Mouse (Mus musculus): ENCODE measurements at regions not wholly inside any gene's neighbourhood (a gene's known extent, or its start where the extent isn't known, plus 50 kb on each side); places are given as distances from the start of the nearest gene placed in this dataset.

DNA sequence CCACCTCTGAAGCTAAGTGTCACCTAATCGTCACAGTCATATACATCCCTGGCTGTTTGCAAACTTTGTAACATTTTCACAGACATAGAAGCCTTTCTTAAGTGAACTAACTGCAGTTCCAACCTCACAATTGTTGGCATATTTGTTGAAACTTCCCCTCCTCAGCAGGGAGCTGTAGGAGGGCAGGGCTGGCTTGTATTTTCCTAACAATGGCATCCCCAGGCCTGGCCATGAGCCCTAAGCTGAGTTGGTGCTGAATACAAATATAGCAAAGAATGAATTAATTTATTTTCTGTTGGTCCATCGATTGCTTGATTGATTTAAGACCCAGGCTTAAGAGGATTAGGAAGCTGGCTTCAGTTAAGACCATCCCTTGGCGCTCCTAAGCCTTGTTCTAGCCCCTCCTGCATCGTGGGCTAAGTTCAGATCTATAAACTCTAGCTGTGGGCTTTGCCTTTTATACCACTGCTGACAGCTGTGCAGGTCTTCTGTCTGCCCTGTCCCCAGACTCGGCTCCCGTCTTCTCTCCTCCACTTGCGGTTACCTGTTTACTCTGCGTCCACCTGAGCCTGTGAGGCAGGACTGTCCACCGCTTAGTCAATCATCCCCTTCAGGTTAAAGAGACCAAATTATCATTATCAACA is 269.8 kb downstream of the Hlx start:
- no peak for DNase-seq (ENCODE audit: low read depth)

DNA sequence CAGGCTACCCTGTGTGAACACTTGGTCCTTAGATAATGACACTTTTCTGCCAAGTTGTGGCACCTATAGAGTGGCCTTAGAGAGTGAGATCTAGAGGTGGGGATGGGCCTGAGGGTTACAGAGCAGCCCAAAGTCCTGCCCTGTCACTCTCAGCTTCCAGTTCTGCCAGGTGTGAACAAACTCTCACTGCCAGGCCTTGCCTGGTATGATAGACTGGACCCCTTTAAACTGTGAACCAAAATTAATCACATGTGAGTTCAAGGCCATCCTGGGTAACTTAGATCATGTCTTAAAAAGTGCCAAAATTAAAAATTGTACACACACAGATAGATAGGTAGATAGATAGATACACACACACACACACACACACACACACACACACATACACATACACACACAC is 271.0 kb downstream of the Hlx start:
- no peak for DNase-seq (ENCODE audit: low read depth)

DNA sequence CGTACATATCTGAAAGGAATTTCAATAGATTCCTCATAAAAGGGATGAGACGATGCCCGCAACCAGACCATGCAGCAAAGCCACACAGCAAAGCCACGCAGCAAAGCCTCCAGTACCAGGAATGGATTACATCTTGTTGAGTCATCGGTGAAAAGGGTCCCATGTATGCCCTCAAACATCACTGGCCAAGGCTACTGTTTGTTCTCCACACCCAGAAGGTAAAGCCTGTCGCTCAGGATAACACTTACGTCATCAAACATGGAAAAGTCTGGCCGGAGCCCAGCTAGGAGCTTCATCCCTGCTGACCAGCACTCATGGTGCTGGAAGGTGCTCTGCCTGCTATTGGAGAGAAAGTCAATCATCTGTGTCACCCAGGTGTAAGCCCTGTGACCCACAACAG is 275.7 kb downstream of the Hlx start:
- DNase-seq (ENCODE audit: low read depth): no peak

DNA sequence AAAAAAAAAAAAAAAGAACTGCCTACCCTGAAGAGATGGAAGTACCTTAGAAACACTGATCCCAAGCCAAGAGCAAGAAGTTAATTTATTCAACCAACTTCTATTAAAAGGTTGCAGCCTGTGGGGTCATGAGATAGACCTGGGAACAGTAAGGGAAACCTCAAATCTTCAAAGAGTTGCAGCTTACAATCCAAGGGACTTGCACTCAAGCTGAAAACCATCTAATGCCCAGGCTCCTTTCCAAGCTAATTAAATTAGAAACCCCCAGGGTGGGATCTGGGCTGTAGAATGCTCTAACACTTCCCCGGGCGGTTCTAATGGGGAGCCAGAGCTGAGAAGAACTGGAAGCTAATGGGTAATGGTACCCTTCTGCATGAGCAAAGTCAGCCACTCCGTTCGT is 278.0 kb downstream of the Hlx start:
- no peak for DNase-seq (ENCODE audit: low read depth)

DNA sequence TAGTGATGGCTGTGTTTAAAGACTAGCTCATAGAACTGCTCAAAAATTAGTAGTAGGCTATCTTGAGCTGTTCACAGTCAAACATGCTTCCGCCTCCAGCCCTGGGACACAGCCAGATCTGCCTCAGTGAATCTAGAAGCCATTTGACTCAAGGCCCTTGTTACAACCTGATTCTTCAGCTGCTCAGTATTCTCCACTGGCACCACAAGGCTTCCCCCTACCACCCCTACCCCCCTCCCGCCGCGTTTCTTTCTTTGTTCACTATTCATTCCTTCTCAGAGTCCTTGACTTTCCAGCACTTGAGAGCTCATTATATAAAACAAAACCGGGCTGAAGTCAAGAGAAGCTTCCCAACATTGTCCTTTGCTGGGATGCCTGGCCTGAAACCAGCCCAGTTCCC is 278.7 kb downstream of the Hlx start:
- no peak for DNase-seq (ENCODE audit: low read depth)

DNA sequence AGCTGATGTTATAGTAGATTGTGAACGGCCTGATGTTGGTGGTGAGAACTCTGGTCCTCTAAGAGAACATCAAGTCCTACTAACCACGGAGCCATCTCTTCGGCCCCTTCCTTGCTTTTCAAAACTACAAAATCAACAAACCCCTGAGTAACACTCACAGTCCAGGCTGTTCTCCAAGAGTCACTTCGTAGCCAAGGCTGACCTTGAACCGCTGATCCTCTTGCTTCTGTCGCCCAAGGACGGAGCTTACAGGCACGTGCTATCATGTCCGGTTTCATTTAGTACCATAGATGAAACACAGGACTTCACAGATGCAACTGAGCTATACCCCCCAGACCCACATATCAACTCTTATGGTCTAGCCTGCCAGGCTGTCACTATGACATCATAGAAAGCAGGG is 279.4 kb downstream of the Hlx start:
- no peak for DNase-seq (ENCODE audit: low read depth)

DNA sequence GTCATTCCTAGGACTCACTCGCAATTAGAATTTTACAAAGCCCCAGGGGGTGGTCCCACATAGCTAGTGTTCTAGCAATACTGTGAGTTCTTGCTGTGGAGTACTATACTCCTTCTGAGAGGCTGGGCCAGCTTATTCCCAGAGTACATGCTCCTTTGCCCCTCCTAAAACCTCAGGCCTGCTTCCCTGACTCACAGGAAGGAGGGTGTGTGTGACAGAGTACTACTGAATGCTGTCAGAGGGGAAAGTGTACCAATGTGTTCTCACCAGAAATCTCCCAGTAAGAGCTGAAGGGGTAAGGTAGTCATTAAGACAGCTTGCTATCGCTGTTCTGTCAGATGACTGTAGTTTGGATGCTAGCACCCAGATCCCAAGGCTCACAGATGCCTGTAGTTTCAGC is 280.7 kb downstream of the Hlx start:
- peak; percentile 67 for DNase-seq (ENCODE audit: low read depth)

DNA sequence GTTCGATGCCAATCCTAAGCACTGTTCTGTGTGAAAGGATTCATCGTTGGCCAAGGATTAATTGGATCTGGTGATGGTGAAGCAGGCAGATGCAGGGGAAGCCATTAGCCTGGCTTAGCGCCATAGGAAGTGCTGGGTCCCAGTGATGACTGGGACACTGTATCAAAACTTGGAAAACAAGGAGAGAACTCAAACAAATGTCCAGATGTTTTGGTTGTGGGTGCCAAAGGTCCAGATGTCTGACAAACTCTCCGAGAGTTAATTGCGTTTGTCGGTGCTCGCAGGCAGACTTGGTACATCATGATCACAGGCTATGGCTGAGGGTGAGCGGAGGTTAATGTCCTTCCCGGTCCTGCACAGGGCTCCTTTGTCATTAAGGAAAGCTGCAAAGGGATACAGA is 283.4 kb downstream of the Hlx start:
- DNase-seq (ENCODE audit: low read depth): no peak

DNA sequence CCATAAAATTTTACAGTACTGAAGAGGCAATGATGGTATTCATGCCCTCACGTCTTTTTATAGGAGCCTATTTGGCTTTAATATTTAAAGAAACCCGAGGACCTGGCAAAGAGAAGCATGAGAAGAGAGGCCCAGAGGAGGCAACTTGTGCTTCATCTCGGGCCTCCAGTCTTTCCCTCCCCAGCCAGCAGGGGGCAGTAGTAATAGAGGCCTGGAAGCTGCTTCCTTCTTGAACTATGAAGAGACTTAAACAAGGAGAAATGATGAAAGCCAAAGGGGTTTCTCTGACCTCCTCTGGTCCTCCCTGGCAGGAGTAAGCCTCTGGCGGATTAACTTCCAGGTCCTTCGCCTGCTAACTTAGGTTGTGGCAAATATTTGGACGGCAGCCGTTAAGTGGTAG is 284.5 kb downstream of the Hlx start:
- DNase-seq (ENCODE audit: low read depth): peak; percentile 80

DNA sequence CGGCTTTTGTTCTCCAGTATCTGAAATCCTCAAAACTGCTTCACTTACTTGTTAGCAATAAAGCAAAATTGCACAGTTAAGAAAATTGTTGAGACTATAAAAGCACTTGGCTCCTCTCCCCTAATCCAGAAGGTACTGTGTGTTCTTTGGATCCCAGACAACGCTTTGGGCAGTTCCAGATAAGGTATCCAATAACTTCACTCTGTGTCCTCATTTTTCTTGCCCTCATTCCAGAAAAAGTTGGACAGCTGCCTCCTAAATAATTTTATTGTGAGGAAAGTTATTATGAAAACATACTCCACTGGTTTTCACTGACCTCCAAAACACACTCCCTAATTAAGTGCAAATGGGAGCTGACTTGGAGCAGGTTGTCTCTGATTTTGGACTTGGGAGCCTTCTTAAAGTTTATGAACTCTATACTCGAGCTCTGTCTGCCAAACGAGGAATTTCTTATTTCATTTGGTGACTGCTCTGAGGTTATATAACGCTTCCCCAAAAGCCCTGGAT is 285.2 kb downstream of the Hlx start:
- no peak for DNase-seq (ENCODE audit: low read depth)

DNA sequence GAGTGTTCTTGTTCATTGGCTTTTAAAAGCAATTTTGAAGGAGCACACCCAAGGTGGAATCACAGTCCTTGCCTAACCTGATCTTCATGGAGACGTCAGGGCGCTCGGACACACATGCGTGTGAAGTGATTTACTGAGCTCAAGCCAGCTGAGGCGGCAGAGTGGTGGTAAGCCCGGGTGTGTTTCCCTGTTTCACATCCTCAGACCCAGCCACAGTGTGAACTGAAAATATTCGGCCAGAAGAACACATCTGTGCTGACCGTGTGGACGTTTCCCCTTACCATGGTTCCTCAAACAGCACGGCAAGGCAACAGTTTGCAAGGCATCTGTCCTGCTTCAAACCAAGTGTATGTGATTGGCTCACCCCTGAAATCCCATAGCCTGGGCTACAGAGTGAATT is 288.2 kb downstream of the Hlx start:
- DNase-seq (ENCODE audit: low read depth): no peak

DNA sequence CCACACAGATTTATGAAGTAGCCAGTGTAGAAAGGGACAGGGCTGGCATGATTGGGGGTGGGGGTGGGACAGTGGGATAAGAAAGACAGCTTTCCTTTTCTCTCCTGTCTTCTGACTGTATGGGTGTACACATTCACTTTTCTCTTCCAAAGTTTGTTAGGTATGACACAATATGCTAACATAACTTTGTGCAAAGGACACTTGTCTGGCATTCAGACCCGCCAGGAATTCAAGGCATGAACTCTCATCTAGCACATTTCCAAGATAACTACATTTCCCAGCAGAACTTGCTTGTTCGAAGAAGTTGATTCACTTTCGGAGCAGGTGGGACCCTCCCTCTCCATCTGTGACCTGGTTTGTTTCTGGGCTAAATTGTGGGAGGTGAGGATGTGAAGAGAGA is 289.7 kb downstream of the Hlx start:
- no peak for DNase-seq (ENCODE audit: low read depth)

DNA sequence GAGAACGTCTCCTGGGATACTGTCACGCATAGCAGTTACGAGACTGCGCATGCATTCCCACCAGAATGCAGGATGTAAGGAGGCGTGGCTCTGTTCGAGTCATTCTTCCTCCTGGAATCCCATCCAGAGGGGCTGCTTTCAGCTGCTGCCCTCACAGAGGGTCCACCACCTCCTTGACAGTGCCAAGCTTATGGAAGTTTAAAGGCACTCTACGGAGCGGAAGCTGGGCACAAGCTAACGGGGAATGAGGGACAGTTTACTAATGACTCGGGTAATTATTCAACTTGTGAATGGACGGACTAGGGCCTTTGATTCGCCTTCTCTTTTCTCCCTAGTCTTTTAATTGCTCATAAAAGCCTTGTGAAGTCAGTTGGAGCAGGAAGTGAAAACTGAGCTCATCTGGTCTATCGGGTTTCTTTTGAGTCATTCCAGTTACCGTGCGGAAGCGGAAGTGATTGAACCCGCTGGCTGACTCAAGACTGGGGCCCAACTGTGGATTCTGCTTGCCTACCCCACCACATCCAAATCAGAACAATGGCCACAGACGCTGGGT is 291.3 kb downstream of the Hlx start:
- peak; percentile 94 for DNase-seq (ENCODE audit: low read depth)

DNA sequence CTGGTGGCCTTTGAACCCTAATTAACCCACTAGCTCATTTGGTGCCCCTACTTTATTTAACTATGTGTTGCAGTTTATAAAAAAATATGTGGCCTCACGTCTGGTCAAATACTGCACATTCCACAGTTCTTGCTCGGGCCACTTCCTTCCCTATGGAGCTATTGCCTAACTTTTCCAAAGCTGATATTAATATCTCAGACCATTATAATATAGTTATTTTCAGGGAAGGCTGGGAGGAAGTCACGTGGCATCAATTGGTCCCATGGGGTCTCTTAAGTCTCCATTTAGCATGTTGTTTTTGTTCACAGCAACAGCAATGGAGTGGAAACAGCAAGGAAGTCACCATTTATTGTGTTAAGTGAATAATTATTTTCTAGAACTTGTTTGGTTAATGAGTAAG is 292.9 kb downstream of the Hlx start:
- DNase-seq (ENCODE audit: low read depth): no peak

DNA sequence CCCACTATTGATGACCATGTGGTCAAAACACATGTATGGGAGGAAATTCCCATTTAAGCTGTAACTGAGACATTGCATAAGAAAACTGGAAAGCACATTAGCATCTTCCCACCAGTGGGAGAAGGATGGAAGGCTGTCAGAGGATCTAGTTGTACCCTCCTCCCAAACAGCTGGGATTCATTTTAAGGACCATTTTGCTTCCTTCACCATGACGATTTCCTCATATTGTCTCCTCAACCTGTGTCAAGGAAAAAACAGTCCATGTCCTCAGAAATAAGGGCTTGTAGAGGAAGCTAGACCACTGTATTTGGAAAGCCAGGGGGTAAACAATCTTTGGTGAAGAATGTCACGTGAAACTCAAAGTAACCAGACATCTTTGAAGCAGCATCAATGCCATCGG is 296.0 kb downstream of the Hlx start:
- DNase-seq (ENCODE audit: low read depth): no peak

DNA sequence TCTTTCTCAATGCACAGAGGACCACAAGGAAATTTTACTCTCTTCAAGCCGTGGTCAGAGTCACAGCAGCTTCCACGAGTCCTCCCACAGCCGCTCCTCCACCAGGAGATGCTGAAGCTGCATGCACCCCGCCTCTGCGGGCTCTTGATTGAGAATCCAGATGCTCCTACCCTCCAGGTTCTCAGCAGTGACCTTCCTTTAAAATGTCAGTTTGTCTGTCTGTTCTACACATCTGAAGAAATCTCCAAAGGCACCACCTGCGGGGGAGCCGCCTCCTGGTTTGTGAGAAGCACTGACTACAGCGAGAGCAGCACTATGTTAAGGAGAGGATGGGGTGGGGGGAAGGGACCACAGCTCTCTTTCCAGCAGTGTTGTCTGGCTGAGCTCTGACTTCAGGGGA is 303.8 kb downstream of the Hlx start:
- no peak for DNase-seq (ENCODE audit: low read depth)

DNA sequence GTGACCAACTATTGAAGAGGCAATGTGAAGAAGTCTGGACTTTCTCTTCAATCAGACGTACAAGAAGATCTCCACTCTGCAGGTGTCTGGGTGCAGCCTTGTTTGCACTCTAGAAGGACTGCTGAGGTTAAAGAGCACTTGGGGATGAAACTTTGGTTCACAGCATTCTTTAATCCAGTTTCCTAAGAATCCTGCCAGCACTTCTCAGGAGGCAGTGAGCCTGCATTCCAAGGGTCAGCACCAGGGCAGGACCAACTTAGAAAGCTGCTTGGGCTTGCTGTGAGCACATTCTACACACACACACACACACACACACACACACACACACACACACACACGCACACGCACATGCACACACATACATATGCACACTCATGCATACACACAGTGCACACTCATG is 304.4 kb downstream of the Hlx start:
- no peak for DNase-seq (ENCODE audit: low read depth)

DNA sequence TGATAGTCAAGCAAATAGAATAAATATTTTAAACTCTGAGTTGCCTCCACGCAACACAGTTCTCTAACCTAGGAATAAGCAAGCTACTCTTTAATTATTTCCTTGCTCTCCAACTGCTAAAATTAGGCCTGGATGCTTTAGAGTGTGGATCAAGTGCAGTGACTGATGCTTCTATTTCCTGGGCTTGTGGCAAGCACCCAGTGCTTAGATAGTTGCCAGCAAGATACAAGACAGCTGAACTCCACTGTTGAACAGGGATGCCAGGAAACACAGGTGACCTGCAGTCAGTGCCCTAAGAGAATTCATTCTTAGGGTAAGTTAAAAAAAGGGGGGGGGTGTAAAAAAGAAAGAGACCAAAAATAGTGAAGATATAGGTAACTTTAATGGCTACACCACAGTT is 306.7 kb downstream of the Hlx start:
- DNase-seq (ENCODE audit: low read depth): no peak

DNA sequence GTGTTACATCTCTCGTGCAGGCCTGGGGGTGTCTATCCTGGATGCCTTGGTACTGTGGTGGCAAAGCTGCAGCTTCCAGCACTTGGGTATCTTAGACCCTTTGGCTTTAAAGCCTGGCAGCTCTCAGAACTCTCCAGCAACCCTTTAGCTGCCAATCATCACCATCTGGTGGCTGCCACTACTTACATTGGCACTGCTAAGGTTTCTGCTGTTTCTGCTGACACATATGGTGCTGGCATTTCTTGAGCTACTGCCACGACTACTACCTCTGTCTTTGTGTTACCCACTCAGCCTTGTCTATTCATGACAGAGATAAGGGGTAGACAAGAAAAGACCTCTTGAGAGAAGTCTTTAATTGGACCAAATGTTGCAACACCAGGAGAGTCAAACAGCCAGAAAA is 308.4 kb downstream of the Hlx start:
- no peak for DNase-seq (ENCODE audit: low read depth)

DNA sequence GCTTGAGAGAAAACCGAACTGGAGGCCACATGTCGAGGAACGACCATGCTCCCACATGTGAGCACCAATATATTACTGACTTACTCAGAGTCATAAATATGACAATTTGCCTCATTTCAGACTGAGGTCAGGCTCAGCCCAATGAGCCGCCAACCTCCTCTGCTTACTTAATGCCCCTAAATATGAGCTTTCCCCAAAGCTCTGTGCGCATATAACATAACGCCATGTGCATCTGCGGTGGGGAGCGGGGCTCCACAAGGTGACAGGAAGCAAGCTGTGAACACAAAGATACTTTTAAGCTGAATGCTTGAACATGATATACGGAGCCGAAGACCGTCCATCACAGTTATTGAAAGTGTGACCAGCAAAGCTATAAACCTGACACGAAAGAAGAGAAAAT is 319.8 kb downstream of the Hlx start:
- no peak for DNase-seq (ENCODE audit: low read depth)

DNA sequence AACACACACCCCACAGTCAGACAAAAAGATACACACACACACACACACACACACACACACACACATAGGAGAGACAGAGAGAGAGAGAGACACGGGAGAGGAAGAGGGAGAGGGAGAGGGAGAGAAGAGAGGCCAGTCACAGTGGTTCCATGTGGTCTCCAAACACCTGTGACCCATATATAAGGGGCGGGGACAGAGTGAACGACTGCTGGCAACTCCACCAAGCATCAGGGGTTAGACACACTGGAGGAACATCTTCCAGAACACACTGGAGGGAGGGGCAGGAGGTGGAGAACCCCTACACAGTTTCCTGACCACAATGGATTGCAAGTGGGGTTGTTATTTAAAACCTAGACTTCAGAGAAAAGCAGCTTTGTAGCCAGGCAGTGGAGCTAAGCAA is 321.4 kb downstream of the Hlx start:
- DNase-seq (ENCODE audit: low read depth): no peak

DNA sequence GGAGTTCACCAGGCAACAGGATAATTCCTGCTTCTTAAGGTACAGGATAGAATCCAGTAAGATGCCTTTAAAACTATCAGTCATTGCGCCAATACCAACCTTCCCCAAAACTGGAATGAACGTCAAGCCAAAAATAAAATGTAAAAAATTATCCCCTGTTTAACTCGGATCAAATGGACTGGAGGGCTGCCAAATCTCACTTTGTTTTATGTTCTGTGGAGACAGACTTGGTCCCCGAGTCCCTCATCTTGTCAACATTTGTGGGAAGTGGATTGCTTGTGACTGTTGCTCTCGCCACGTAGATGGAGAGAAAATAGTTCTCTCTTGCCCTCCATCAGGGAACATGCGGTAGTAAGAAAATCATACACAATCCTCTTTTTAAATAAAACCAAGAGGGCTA is 322.4 kb downstream of the Hlx start:
- no peak for DNase-seq (ENCODE audit: low read depth)

DNA sequence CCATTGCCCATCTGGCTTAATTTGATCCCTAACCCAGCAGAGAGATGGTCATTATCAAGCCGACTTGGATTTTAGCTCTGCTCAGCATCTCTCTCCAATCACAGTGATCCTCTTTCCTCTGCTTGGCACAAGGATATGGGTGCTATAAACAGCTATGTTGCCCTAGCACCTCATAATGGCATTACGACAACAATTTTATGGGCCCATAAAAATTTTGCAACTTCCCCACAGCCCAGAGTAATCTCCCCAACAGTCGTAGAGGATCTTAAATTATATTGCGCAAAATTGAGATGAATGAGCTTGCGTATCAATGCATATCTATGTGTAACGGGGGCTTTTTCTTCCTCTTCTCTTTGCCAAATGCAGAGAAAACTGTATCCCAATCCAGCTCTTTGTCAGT is 329.4 kb downstream of the Hlx start:
- peak; percentile 50 for DNase-seq (ENCODE audit: low read depth)

DNA sequence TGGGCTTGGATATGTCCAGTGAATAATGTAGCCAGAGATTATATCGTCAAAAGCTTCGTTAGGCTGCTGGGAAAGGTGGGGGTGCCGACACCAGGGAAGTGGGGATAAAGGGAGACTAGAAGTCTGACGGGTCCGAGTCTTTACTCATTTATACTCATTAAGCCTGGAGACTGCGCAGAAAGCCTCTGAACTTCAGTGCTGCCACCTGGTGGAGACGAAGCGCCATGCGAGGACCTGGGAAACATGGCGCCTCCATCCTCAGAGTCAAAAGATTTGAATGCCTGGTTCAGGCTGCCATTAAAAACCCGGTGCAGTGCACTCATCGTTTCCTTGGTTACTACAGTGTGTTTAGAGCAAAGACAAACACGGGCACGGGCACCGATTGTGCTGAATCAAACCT is 337.2 kb downstream of the Hlx start:
- DNase-seq (ENCODE audit: low read depth): peak; percentile 66

Data from 416B (cell line).